Mouse (Mus musculus) midbrain, embryonic 13.5 days (tissue): ENCODE measurements around the gene Khdc3. TPM values are rescaled to one million over a fixed set of nuclear protein-coding genes. Genes with fewer than 3 reads are reported as not detected.
A peak's percentile ranks its signal among the peaks of the same experiment; 100 is the strongest.
"Not testable (repeated sequence)": the region's sequence is repeated elsewhere in the genome, so short reads cannot be mapped to it uniquely, and the experiment has no call there.

Experiments used
- ATAC-seq: fragments of 200-750 bp; cut with Nextera tagmentation; 2 replicates; pipeline ENCODE4 v1.8.0; 2017; ENCODE audit warnings: mild to moderate bottlenecking, moderate TSS enrichment, moderate library complexity
- H3K27ac ChIP-seq: fragments of 300-500 bp; sonication (generic); 2 replicates; pipeline ENCODE4 v1.5.1; 2015; ENCODE audit warnings: inconsistent platforms, mild to moderate bottlenecking, moderate library complexity
- H3K27me3 ChIP-seq: fragments of 300-500 bp; sonication (generic); 2 replicates; pipeline ENCODE4 v1.6.1; 2015; ENCODE audit warnings: mild to moderate bottlenecking, inconsistent platforms
- H3K36me3 ChIP-seq: fragments of 300-500 bp; sonication (generic); 2 replicates; pipeline ENCODE4 v1.6.1; 2015; ENCODE audit warnings: mild to moderate bottlenecking, inconsistent platforms
- H3K4me1 ChIP-seq: fragments of 300-500 bp; sonication (generic); replicated peaks from 2 replicates; pipeline ENCODE4 v1.6.1; 2015; ENCODE audit warnings: inconsistent platforms
- H3K4me2 ChIP-seq: fragments of 300-500 bp; sonication (generic); replicated peaks from 2 replicates; pipeline ENCODE4 v1.6.1; 2015; ENCODE audit warnings: moderate library complexity, mild to moderate bottlenecking, inconsistent platforms
- H3K4me3 ChIP-seq: fragments of 300-500 bp; sonication (generic); replicated peaks from 2 replicates; pipeline ENCODE4 v1.5.1; 2015; ENCODE audit warnings: mild to moderate bottlenecking, inconsistent platforms
- H3K9ac ChIP-seq: fragments of 300-500 bp; sonication (generic); replicated peaks from 2 replicates; pipeline ENCODE4 v1.6.1; 2015; ENCODE audit warnings: mild to moderate bottlenecking, inconsistent platforms
- H3K9me3 ChIP-seq: fragments of 300-500 bp; sonication (generic); 2 replicates; pipeline ENCODE4 v1.6.1; 2016; ENCODE audit warnings: mild to moderate bottlenecking, inconsistent platforms
- WGBS: fragments of 180-500 bp; shearing (Covaris S2); methylation state at CpG from one replicate; pipeline ENCODE4 v1.1.7; 2015; 5-methylcytosine and 5-hydroxymethylcytosine counted together
- polyA plus RNA-seq: library from polyadenylated mRNA; unstranded; fragments of >200 nt; fragmentation: Nextera tagmentation; extraction: Ambion mirVana; gene quantifications from 2 replicates; pipeline ENCODE4 v1.2.1, GENCODE M21; 2015

Khdc3 gene
- polyA plus RNA-seq = 0.12 TPM in 1 of 2 replicates, not detected in the other

DNA sequence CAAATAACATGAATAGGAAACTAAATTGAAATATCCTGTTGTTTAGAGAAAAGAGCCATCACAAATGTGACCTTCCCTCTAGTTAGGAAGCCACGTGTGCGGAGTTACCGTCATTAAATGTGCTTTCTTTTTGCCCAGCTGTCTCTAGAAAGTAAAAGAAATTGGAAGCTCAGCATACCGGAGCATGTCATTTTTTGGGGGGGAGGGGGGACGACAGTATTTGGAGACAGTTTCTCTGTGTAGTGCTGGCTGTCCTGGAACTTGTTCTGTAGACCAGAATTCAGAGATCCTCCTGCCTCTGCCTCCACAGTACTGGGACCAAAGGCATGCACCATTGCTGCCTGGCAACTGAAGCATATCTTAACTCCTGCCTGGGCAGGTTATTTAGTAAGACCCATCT is at the start of gene Khdc3:
Gene Khdc3 (plus strand): TSS at position 301 of the 400 bp plus-strand sequence.
- H3K9ac ChIP-seq = no peak within 1 kb of the TSS
- no peaks in the 10 kb centered on the region for H3K9me3 ChIP-seq
- 89% methylated on average over 5 of the region's 5 CpGs for WGBS
- H3K27ac ChIP-seq = no peak within 1 kb of the TSS
- H3K27me3 ChIP-seq = peaks cover 49% of the 10 kb centered on the region
- H3K36me3 ChIP-seq = no peaks in the 10 kb centered on the region
- no peak for ATAC-seq
- H3K4me3 ChIP-seq = no peak within 1 kb of the TSS; the same call in 1 of the 2 replicates
- H3K4me1 ChIP-seq = peaks cover 10% of the 10 kb centered on the region
- no peak within 1 kb of the TSS for H3K4me2 ChIP-seq

GRCm38 (mm10) chr9:73055441-73055911 is 46.2 kb upstream of the Khdc3 start:
- WGBS = 70% methylated on average over 10 of the region's 10 CpGs
- no peak overlapping the region for H3K4me2 ChIP-seq
- H3K4me3 ChIP-seq = no peak overlapping the region
- H3K27me3 ChIP-seq = no peaks in the 10 kb centered on the region
- H3K9ac ChIP-seq = no peak overlapping the region
- H3K9me3 ChIP-seq = no peaks in the 10 kb centered on the region
- peaks cover 5% of the 10 kb centered on the region for H3K4me1 ChIP-seq
- H3K27ac ChIP-seq = no peak overlapping the region
- ATAC-seq = no peak
- H3K36me3 ChIP-seq = no peaks in the 10 kb centered on the region

DNA sequence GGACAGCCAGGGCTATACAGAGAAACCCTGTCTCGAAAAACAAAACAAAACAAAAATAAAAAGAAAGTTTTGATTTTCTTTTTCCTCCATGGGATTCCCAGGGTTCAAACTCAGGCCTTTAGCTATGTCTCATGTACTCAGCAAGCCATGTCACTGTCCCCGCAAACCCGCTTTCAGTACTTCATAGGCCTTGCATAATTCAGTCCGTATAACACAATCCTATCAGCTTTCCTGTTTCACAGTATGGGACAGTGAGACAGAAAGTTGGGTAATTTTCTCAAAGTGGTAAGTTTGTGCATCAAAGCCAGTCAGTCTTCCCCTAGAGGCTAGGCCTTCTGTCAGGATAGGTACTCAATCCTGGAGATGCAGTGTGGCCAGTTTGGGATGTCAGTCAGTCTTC is 42.4 kb upstream of the Khdc3 start:
- Histone ChIP-seq H3K27me3 (no peaks in the 10 kb centered on the region), H3K9me3 (no peaks in the 10 kb centered on the region), H3K36me3 (no peaks in the 10 kb centered on the region), H3K4me2 (no peak overlapping the region), H3K4me1 (peaks cover 8% of the 10 kb centered on the region), H3K4me3 (no peak overlapping the region), H3K9ac (no peak overlapping the region), H3K27ac (no peak overlapping the region)
- ATAC-seq = no peak
- WGBS = 87% methylated on average over 4 of the region's 4 CpGs

GRCm38 (mm10) chr9:73063621-73064290 is 37.9 kb upstream of the Khdc3 start:
- H3K4me2 ChIP-seq = peak overlapping the region; percentile 37
- H3K4me1 ChIP-seq = peaks cover 19% of the 10 kb centered on the region
- H3K36me3 ChIP-seq = no peaks in the 10 kb centered on the region
- no peak overlapping the region for H3K4me3 ChIP-seq
- no peaks in the 10 kb centered on the region for H3K9me3 ChIP-seq
- no peak for ATAC-seq
- H3K27ac ChIP-seq = no peak overlapping the region
- 37% methylated on average over 15 of the region's 15 CpGs for WGBS
- no peak overlapping the region for H3K9ac ChIP-seq
- H3K27me3 ChIP-seq = no peaks in the 10 kb centered on the region

GRCm38 (mm10) chr9:73067086-73067485 is 34.5 kb upstream of the Khdc3 start:
- Histone ChIP-seq H3K27ac (0 out of 2 replicates have a peak overlapping the region, but pooled peaks have one; percentile 19), H3K9me3 (no peaks in the 10 kb centered on the region), H3K4me1 (peaks cover 19% of the 10 kb centered on the region), H3K4me3 (no peak overlapping the region), H3K9ac (0 out of 2 replicates have a peak overlapping the region, but pooled peaks have one; percentile 4), H3K4me2 (peak overlapping the region; percentile 12; the same call in 1 of the 2 replicates), H3K27me3 (no peaks in the 10 kb centered on the region), H3K36me3 (no peaks in the 10 kb centered on the region)
- WGBS = 27% methylated on average over 10 of the region's 10 CpGs
- peak; percentile 73 for ATAC-seq

DNA sequence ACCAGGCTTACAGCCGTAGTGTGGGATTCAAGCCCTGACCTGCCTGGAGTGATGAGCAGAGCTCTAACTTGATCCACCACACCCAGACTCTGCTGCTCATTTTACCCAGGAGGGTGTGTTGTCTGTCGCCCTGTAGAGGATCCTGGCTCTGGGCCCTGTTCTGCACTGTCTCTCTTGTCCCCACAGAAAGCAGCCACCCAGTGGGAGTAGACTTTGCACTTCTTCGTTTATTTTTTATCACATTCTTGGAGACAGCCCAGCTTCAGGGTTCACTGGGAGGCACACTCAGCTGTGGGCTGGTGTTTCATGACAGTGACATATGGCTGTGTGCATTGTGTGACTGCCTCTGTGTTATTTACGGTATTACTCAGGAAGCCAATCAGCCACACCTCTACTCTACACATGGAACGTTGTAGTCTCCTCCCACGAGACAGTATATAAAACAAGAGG is 33.4 kb upstream of the Khdc3 start:
- no peak overlapping the region for H3K4me3 ChIP-seq
- no peaks in the 10 kb centered on the region for H3K9me3 ChIP-seq
- 78% methylated on average over 6 of the region's 6 CpGs for WGBS
- H3K9ac ChIP-seq = no peak overlapping the region
- no peak for ATAC-seq
- no peaks in the 10 kb centered on the region for H3K36me3 ChIP-seq
- no peak overlapping the region for H3K27ac ChIP-seq
- H3K27me3 ChIP-seq = no peaks in the 10 kb centered on the region
- peaks cover 19% of the 10 kb centered on the region for H3K4me1 ChIP-seq
- H3K4me2 ChIP-seq = no peak overlapping the region

GRCm38 (mm10) chr9:73068688-73069087 is 32.9 kb upstream of the Khdc3 start:
- H3K27me3 ChIP-seq = no peaks in the 10 kb centered on the region
- H3K4me3 ChIP-seq = no peak overlapping the region
- H3K9me3 ChIP-seq = no peaks in the 10 kb centered on the region
- ATAC-seq = no peak
- no peaks in the 10 kb centered on the region for H3K36me3 ChIP-seq
- WGBS = 90% methylated on average over 6 of the region's 6 CpGs
- no peak overlapping the region for H3K27ac ChIP-seq
- H3K9ac ChIP-seq = no peak overlapping the region
- peaks cover 14% of the 10 kb centered on the region for H3K4me1 ChIP-seq
- H3K4me2 ChIP-seq = no peak overlapping the region

DNA sequence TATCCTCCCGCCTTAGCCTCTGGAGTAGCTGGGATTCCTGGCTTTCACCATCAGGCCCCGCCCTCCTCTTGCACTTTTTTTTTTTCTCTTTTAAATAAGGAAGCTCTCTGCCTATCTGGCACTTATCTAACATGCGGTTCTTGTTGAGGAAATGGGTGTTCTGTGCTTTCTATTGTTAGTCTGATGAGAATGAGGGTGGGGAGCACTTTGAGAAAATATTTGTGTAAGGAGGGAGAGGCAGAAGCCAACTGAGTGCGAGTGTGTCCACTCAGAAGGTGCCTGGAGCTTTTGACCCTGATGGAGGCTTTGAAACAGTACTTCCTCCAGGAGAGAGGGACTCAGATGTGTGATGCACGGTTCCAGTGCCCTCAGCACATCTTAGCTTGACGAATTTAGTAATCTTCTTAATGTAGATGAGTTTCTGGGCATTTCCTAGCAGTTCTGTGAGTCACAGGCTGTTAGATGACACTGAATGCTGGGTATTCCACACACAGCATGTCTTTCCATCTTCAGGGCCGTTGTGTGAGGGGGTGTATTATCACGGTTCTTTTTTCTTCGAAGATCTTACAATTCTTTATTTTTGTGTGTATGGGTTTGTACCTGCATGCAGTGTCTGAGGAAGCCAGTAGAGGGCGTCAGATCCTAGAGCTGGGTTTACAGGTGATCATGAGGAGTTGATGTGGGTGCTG is 30.5 kb upstream of the Khdc3 start:
- WGBS = 73% methylated on average over 10 of the region's 10 CpGs
- H3K36me3 ChIP-seq = no peaks in the 10 kb centered on the region
- H3K27me3 ChIP-seq = no peaks in the 10 kb centered on the region
- H3K9ac ChIP-seq = no peak overlapping the region
- no peaks in the 10 kb centered on the region for H3K9me3 ChIP-seq
- H3K4me1 ChIP-seq = peaks cover 11% of the 10 kb centered on the region
- ATAC-seq = no peak
- H3K4me2 ChIP-seq = no peak overlapping the region
- no peak overlapping the region for H3K4me3 ChIP-seq
- no peak overlapping the region for H3K27ac ChIP-seq

GRCm38 (mm10) chr9:73072426-73072825 is 29.2 kb upstream of the Khdc3 start:
- H3K27ac ChIP-seq = no peak overlapping the region
- WGBS = 81% methylated on average over 8 of the region's 8 CpGs
- no peak overlapping the region for H3K9ac ChIP-seq
- H3K4me2 ChIP-seq = no peak overlapping the region
- no peaks in the 10 kb centered on the region for H3K27me3 ChIP-seq
- H3K9me3 ChIP-seq = no peaks in the 10 kb centered on the region
- H3K4me3 ChIP-seq = no peak overlapping the region
- ATAC-seq = no peak
- H3K4me1 ChIP-seq = peaks cover 5% of the 10 kb centered on the region
- H3K36me3 ChIP-seq = no peaks in the 10 kb centered on the region

DNA sequence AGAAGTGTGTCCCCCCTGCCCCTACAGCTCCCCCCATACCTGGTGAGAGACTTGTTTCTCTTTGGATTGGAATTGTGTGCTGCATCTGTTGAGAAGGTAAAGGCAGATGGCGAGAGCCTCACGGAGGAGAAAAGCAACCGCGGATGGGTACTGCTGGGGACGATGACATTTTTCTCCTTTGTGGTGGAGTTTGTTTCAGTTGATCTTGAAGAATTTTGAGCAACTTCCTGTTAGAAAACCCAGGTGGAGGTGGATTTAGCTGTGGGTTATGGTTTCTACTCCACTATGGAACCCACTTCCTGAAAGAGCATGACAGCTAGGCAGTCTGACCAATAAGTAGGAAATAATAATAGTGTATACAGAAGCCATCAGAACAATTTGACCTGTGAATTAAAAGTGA is 28.5 kb upstream of the Khdc3 start:
- no peak overlapping the region for H3K4me2 ChIP-seq
- no peak overlapping the region for H3K27ac ChIP-seq
- H3K4me3 ChIP-seq = no peak overlapping the region
- ATAC-seq = no peak
- H3K36me3 ChIP-seq = no peaks in the 10 kb centered on the region
- no peak overlapping the region for H3K9ac ChIP-seq
- 91% methylated on average over 5 of the region's 5 CpGs for whole genome bisulfite sequencing
- no peaks in the 10 kb centered on the region for H3K9me3 ChIP-seq
- H3K4me1 ChIP-seq = no peaks in the 10 kb centered on the region
- H3K27me3 ChIP-seq = no peaks in the 10 kb centered on the region

GRCm38 (mm10) chr9:73079349-73079748 is 22.3 kb upstream of the Khdc3 start:
- not testable (repeated sequence) for H3K9me3 ChIP-seq, ATAC-seq, H3K36me3 ChIP-seq, H3K27me3 ChIP-seq, H3K27ac ChIP-seq, H3K4me2 ChIP-seq, H3K4me3 ChIP-seq, H3K9ac ChIP-seq, H3K4me1 ChIP-seq
- 80% methylated on average over 11 of the region's 12 CpGs for WGBS

DNA sequence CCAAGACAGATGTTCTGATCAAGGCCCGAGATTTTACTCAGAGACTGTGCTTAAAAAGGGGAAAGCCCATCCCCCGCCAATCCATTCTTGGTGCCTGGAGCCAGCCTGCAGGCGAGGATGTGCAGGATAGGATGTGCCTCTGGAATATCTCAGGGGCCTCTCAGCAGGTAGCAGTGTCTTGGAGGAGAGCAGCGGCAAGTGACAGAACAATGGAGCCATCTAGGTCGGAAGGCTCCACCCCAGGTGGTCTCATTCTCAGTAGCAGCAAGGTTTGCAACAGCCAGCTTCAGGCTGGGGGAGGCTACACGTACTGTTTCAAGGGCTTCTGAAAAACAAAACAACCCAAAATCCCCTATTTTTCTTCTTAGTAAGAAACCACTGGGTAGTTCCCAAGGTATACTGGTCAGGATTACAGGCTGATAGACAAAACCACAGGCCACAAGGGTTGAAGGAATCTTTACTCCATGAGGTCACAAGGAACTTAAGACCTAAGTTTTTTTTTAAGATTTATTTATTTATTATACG is 21.8 kb upstream of the Khdc3 start:
- ATAC-seq = no peak
- 37% methylated on average over 7 of the region's 7 CpGs for WGBS
- no peak overlapping the region for H3K9ac ChIP-seq
- H3K27ac ChIP-seq = no peak overlapping the region
- H3K4me2 ChIP-seq = no peak overlapping the region
- no peak overlapping the region for H3K4me3 ChIP-seq
- H3K27me3 ChIP-seq = no peaks in the 10 kb centered on the region
- H3K36me3 ChIP-seq = no peaks in the 10 kb centered on the region
- H3K9me3 ChIP-seq = no peaks in the 10 kb centered on the region
- H3K4me1 ChIP-seq = no peaks in the 10 kb centered on the region
